Mouse (Mus musculus): ENCODE measurements around the gene Trim62.

Gene Trim62

GRCm38 (mm10) chr4:128909378-128909831 is 26.0 kb downstream of the Trim62 start:
- DNase-seq (ENCODE audit: low spot score) = no peak

- no peak for DNase-seq (ENCODE audit: low spot score)
Measured at GRCm38 (mm10) chr4:128910276-128911063, 27.1 kb downstream of the Trim62 start.

- DNase-seq (ENCODE audit: low spot score) = no peak
Measured at GRCm38 (mm10) chr4:128912085-128912484, 28.7 kb downstream of the Trim62 start.

GRCm38 (mm10) chr4:128913794-128914193 is 30.4 kb downstream of the Trim62 start:
- peak; percentile 74 for DNase-seq (ENCODE audit: low spot score)

GRCm38 (mm10) chr4:128917119-128917518 is 33.7 kb downstream of the Trim62 start:
- DNase-seq (ENCODE audit: low spot score) = no peak

GRCm38 (mm10) chr4:128917756-128918155 is 34.4 kb downstream of the Trim62 start:
- DNase-seq (ENCODE audit: low spot score) = no peak

GRCm38 (mm10) chr4:128918187-128918586 is 34.8 kb downstream of the Trim62 start:
- no peak for DNase-seq (ENCODE audit: low spot score)

- no peak for DNase-seq (ENCODE audit: low spot score)
Measured at GRCm38 (mm10) chr4:128919106-128919505, 35.7 kb downstream of the Trim62 start.

- no peak for DNase-seq (ENCODE audit: low spot score)
Measured at GRCm38 (mm10) chr4:128923603-128924002, 40.2 kb downstream of the Trim62 start.

GRCm38 (mm10) chr4:128924841-128925606 is 41.6 kb downstream of the Trim62 start:
- DNase-seq (ENCODE audit: low spot score) = peak; percentile 95

GRCm38 (mm10) chr4:128932783-128933182 is 49.4 kb downstream of the Trim62 start:
- DNase-seq (ENCODE audit: low spot score) = no peak

GRCm38 (mm10) chr4:128935595-128935994 is 52.2 kb downstream of the Trim62 start:
- DNase-seq (ENCODE audit: low spot score) = no peak

- peak; percentile 31 for DNase-seq (ENCODE audit: low spot score)
Measured at GRCm38 (mm10) chr4:128942346-128942745, 59.0 kb downstream of the Trim62 start.

- no peak for DNase-seq (ENCODE audit: low spot score)
Measured at GRCm38 (mm10) chr4:128946736-128947135, 63.4 kb downstream of the Trim62 start.

- no peak for DNase-seq (ENCODE audit: low spot score)
Measured at GRCm38 (mm10) chr4:128947326-128947933, 64.0 kb downstream of the Trim62 start.

- peak; percentile 84 for DNase-seq (ENCODE audit: low spot score)
Measured at GRCm38 (mm10) chr4:128948137-128948674, 64.8 kb downstream of the Trim62 start.

GRCm38 (mm10) chr4:128949470-128950005 is 66.2 kb downstream of the Trim62 start:
- no peak for DNase-seq (ENCODE audit: low spot score)

- no peak for DNase-seq (ENCODE audit: low spot score)
Measured at GRCm38 (mm10) chr4:128950461-128950860, 67.1 kb downstream of the Trim62 start.

GRCm38 (mm10) chr4:128953851-128954250 is 70.5 kb downstream of the Trim62 start:
- DNase-seq (ENCODE audit: low spot score) = no peak

GRCm38 (mm10) chr4:128957155-128957911 is 74.0 kb downstream of the Trim62 start:
- peak; percentile 73 for DNase-seq (ENCODE audit: low spot score)

GRCm38 (mm10) chr4:128958156-128958555 is 74.8 kb downstream of the Trim62 start:
- no peak for DNase-seq (ENCODE audit: low spot score)
